Mouse (Mus musculus): ENCODE data around the gene Gm20458.

GRCm38 (mm10) chr2:164448921-164449320 lies 11.8 kb upstream of the Gm20458 start:
- TF ChIP-seq CTCF (IDR thresholded peaks at IDR 0.05; ENCODE audit: borderline replicate concordance, control insufficient read depth, extremely low read depth, insufficient read depth, low read length, poor library complexity) (no peak), POLR2A (IDR thresholded peaks at IDR 0.05; ENCODE audit: control insufficient read depth, extremely low read depth, insufficient read depth, low read length, poor library complexity) (no peak)

All from thymus, adult 2 months (tissue).